Mouse (Mus musculus): ENCODE measurements around the gene Ccdc82.

The Ccdc82 gene

GRCm38 (mm10) chr9:13298513-13298878 lies 51.7 kb downstream of the Ccdc82 start:
- no peak for DNase-seq (ENCODE audit: low read depth in 1 of 2, low spot score in 2 of 2)

GRCm38 (mm10) chr9:13299190-13299589 lies 52.4 kb downstream of the Ccdc82 start:
- no peak for DNase-seq (ENCODE audit: low read depth in 1 of 2, low spot score in 2 of 2)

- no peak for DNase-seq (ENCODE audit: low read depth in 1 of 2, low spot score in 2 of 2)
Measured at GRCm38 (mm10) chr9:13300041-13300441, 53.3 kb downstream of the Ccdc82 start.

- no peak for DNase-seq (ENCODE audit: low read depth in 1 of 2, low spot score in 2 of 2)
Measured at GRCm38 (mm10) chr9:13300891-13301782, 54.4 kb downstream of the Ccdc82 start.

- DNase-seq (ENCODE audit: low read depth in 1 of 2, low spot score in 2 of 2), result no peak
Measured at GRCm38 (mm10) chr9:13302183-13302825, 55.5 kb downstream of the Ccdc82 start.

GRCm38 (mm10) chr9:13303099-13303771 lies 56.5 kb downstream of the Ccdc82 start:
- no peak for DNase-seq (ENCODE audit: low read depth in 1 of 2, low spot score in 2 of 2)

- no peak for DNase-seq (ENCODE audit: low read depth in 1 of 2, low spot score in 2 of 2)
Measured at GRCm38 (mm10) chr9:13303976-13304375, 57.2 kb downstream of the Ccdc82 start.

- DNase-seq (ENCODE audit: low read depth in 1 of 2, low spot score in 2 of 2), result no peak
Measured at GRCm38 (mm10) chr9:13306471-13306870, 59.7 kb downstream of the Ccdc82 start.

GRCm38 (mm10) chr9:13307226-13307625 lies 60.5 kb downstream of the Ccdc82 start:
- no peak for DNase-seq (ENCODE audit: low read depth in 1 of 2, low spot score in 2 of 2)

- no peak for DNase-seq (ENCODE audit: low read depth in 1 of 2, low spot score in 2 of 2)
Measured at GRCm38 (mm10) chr9:13308718-13309117, 62.0 kb downstream of the Ccdc82 start.

GRCm38 (mm10) chr9:13309807-13310206 lies 63.1 kb downstream of the Ccdc82 start:
- no peak for DNase-seq (ENCODE audit: low read depth in 1 of 2, low spot score in 2 of 2)

GRCm38 (mm10) chr9:13310236-13310635 lies 63.5 kb downstream of the Ccdc82 start:
- no peak for DNase-seq (ENCODE audit: low read depth in 1 of 2, low spot score in 2 of 2)

GRCm38 (mm10) chr9:13311094-13311493 lies 64.3 kb downstream of the Ccdc82 start:
- no peak for DNase-seq (ENCODE audit: low read depth in 1 of 2, low spot score in 2 of 2)

- no peak for DNase-seq (ENCODE audit: low read depth in 1 of 2, low spot score in 2 of 2)
Measured at GRCm38 (mm10) chr9:13313923-13314322, 67.2 kb downstream of the Ccdc82 start.

- no peak for DNase-seq (ENCODE audit: low read depth in 1 of 2, low spot score in 2 of 2)
Measured at GRCm38 (mm10) chr9:13314577-13315004, 67.8 kb downstream of the Ccdc82 start.

- no peak for DNase-seq (ENCODE audit: low read depth in 1 of 2, low spot score in 2 of 2)
Measured at GRCm38 (mm10) chr9:13315393-13315792, 68.6 kb downstream of the Ccdc82 start.

GRCm38 (mm10) chr9:13319566-13319965 lies 72.8 kb downstream of the Ccdc82 start:
- DNase-seq (ENCODE audit: low read depth in 1 of 2, low spot score in 2 of 2), result no peak

- no peak for DNase-seq (ENCODE audit: low read depth in 1 of 2, low spot score in 2 of 2)
Measured at GRCm38 (mm10) chr9:13320800-13321364, 74.1 kb downstream of the Ccdc82 start.

- no peak for DNase-seq (ENCODE audit: low read depth in 1 of 2, low spot score in 2 of 2)
Measured at GRCm38 (mm10) chr9:13323074-13323473, 76.3 kb downstream of the Ccdc82 start.

- DNase-seq (ENCODE audit: low read depth in 1 of 2, low spot score in 2 of 2), result no peak
Measured at GRCm38 (mm10) chr9:13323612-13324011, 76.9 kb downstream of the Ccdc82 start.
